Mouse (Mus musculus) liver, postnatal 0 days (tissue): ENCODE data around the gene Sipa1l2.

Experiments
- CTCF ChIP-seq: sonication (generic); IDR thresholded peaks from 2 replicates; pipeline ENCODE4 v1.5.1; 2016; ENCODE audit warnings: antibody characterized with exemption, low read depth
- EP300 ChIP-seq: IDR thresholded peaks from 2 replicates; pipeline ENCODE4 v1.6.1; 2016; ENCODE audit warnings: antibody characterized with exemption, low read depth, mild to moderate bottlenecking

DNA sequence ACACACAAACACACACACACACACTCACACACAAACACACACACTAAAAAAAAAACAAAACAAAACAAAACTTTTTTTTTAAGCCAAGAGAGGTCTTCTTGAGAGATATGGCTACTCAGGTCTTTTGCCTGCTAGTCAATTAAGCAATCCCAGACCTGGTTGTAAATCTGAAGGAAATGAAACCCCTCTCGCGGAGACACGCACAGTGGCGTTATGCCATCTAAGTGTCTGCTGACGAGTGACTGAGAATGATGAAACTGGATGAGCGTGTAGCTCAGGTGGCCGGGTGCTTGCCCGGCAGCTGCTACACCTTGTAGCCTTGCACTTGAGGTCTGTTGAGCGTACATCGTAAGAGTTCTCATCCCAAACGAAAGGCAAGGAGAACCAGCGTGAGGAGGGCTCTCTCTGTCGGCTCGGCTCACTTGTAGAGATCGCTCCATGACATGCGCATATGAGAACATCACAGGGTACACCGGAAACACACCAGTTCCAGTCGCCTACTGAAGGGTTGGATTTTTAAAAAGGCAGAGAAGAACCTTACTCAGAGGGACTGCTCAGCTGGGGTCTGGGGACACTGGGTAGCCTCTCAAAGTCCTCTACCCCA is 34.7 kb upstream of the Sipa1l2 start:
- TF ChIP-seq CTCF (no peak), EP300 (no peak)
